Mouse (Mus musculus): ENCODE measurements around the gene Bax. TPM values are rescaled to one million over a fixed set of nuclear protein-coding genes. Genes with fewer than 3 reads are reported as not detected.
A peak's percentile ranks its signal among the peaks of the same experiment; 100 is the strongest.

Bax gene
- total and polyA plus RNA-seq, 3 experiments, result 195 to 273 (median 233) TPM

GRCm38 (mm10) chr7:45457204-45458060 is 9.3 kb downstream of the Bax start:
- dilution Hi-C loops (cut with MboI; ENCODE audit: extremely low pct_ligation_motif_present, extremely low pct_unique_long_range_greater_than_20kb, low sequenced_read_pairs), result no loop called here
- no peak overlapping the region for H3K27ac ChIP-seq (ENCODE audit: insufficient read depth, low read depth)

GRCm38 (mm10) chr7:45456721-45457203 is 9.9 kb downstream of the Bax start:
- Histone ChIP-seq H3K27ac (ENCODE audit: insufficient read depth, low read depth) (no peak overlapping the region), H3K36me3 (replicated peaks in 1 of 2; ENCODE audit: control insufficient read depth in 1 of 2, insufficient read depth in 1 of 2, low read length in 1 of 2) (peaks cover 43 to 76% of the 10 kb centered on the region in 2 experiments), H3K9ac (ENCODE audit: insufficient read depth, low read depth) (no peak overlapping the region), H3K4me3 (replicated peaks in 1 of 3; ENCODE audit: low read depth in 2 of 3, low read length in 2 of 3, poor library complexity in 1 of 3) (peak overlapping the region in 1 of 3 experiments; percentile 50), H3K4me1 (ENCODE audit: control insufficient read depth in 1 of 2, insufficient read depth in 2 of 2) (peaks cover 8 to 35% of the 10 kb centered on the region in 2 experiments), H3K4me2 (ENCODE audit: insufficient read depth, low read depth, poor library complexity, severe bottlenecking) (no peak overlapping the region), H3K27me3 (replicated peaks) (no peaks in the 10 kb centered on the region), H3K79me2 (replicated peaks; ENCODE audit: control insufficient read depth, extremely low read depth, insufficient read depth, poor library complexity, severe bottlenecking) (peaks cover 19% of the 10 kb centered on the region), H3K9me3 (replicated peaks; ENCODE audit: low read length) (no peaks in the 10 kb centered on the region)
- in situ Hi-C loops (cut with MboI; ENCODE audit: low pct_ligation_motif_present, low pct_unique_long_range_greater_than_20kb, low sequenced_read_pairs), result no loop called here
- TF ChIP-seq MAZ (IDR thresholded peaks at IDR 0.05; ENCODE audit: low read depth, low read length) (0 out of 2 replicates have a peak, but pooled peaks have one; percentile 2), MEF2A (IDR thresholded peaks at IDR 0.05; ENCODE audit: borderline replicate concordance, low read depth, low read length) (no peak)
- dilution Hi-C loops (cut with MboI; ENCODE audit: extremely low pct_ligation_motif_present, extremely low pct_unique_long_range_greater_than_20kb, low sequenced_read_pairs), result no loop called here
- no peak for DNase-seq (ENCODE audit: extremely low read depth)

More at GRCm38 (mm10) chr7:45457204-45458060, 9.3 kb downstream of the Bax start:
- Histone ChIP-seq H3K4me2 (ENCODE audit: insufficient read depth, low read depth, poor library complexity, severe bottlenecking) (peak overlapping the region; percentile 65), H3K9me3 (replicated peaks; ENCODE audit: low read length) (no peaks in the 10 kb centered on the region), H3K79me2 (replicated peaks; ENCODE audit: control insufficient read depth, extremely low read depth, insufficient read depth, poor library complexity, severe bottlenecking) (peaks cover 19% of the 10 kb centered on the region), H3K36me3 (replicated peaks in 1 of 2; ENCODE audit: control insufficient read depth in 1 of 2, insufficient read depth in 1 of 2, low read length in 1 of 2) (peaks cover 44 to 74% of the 10 kb centered on the region in 2 experiments), H3K4me1 (ENCODE audit: control insufficient read depth in 1 of 2, insufficient read depth in 2 of 2) (peaks cover 10 to 39% of the 10 kb centered on the region in 2 experiments), H3K27me3 (replicated peaks) (no peaks in the 10 kb centered on the region), H3K4me3 (replicated peaks in 1 of 3; ENCODE audit: low read depth in 2 of 3, low read length in 2 of 3, poor library complexity in 1 of 3) (peak overlapping the region in 2 of 3 experiments; percentile 34 to 50), H3K9ac (ENCODE audit: insufficient read depth, low read depth) (peak overlapping the region; percentile 45; the same call in 1 of the 2 replicates)
- in situ Hi-C loops (cut with MboI; ENCODE audit: low pct_ligation_motif_present, low pct_unique_long_range_greater_than_20kb, low sequenced_read_pairs), result no loop called here
- TF ChIP-seq CHD2 (IDR thresholded peaks at IDR 0.05; ENCODE audit: low read length), result peak; percentile 31
- TF ChIP-seq POLR2A (IDR thresholded peaks at IDR 0.05; ENCODE audit: low read depth, low read length), result peak; percentile 49; the same call in 1 of the 2 replicates
- no peak for TF ChIP-seq CHD1 (IDR thresholded peaks at IDR 0.05; ENCODE audit: low read depth, low read length)
- no peak for TF ChIP-seq MAZ (IDR thresholded peaks at IDR 0.05; ENCODE audit: low read depth, low read length)
- TF ChIP-seq POLR2AphosphoS2 (IDR thresholded peaks at IDR 0.05; ENCODE audit: low read depth, low read length), result peak; percentile 96
- 0 out of 2 replicates have a peak, but pooled peaks have one; percentile 30 for TF ChIP-seq NELFE (IDR thresholded peaks at IDR 0.05; ENCODE audit: low read depth, low read length)
- TF ChIP-seq TCF12 (IDR thresholded peaks at IDR 0.05; ENCODE audit: low read depth, low read length), result no peak
- TF ChIP-seq MAFK (IDR thresholded peaks at IDR 0.05; ENCODE audit: insufficient replicate concordance, low read length), result peak; percentile 76
- TF ChIP-seq IRF4 (IDR thresholded peaks at IDR 0.05; ENCODE audit: low read depth, low read length), result peak; percentile 83
- TF ChIP-seq RCOR1 (conservative IDR thresholded peaks at IDR 0.05; ENCODE audit: low read depth, low read length), result no peak
- DNase-seq (ENCODE audit: extremely low read depth), result no peak
